Mouse (Mus musculus) kidney, embryonic 15.5 days (tissue): ENCODE results near the gene Lrrc20. TPM values are rescaled to one million over a fixed set of nuclear protein-coding genes. Genes with fewer than 3 reads are reported as not detected.
A peak's percentile ranks its signal among the peaks of the same experiment; 100 is the strongest.

Source experiments
- ATAC-seq: fragments of 200-750 bp; cut with Nextera tagmentation; replicated peaks from 2 replicates; pipeline ENCODE4 v1.8.0; 2017; ENCODE audit warnings: moderate TSS enrichment; ENCODE audit not compliant: low FRiP score
- H3K27ac ChIP-seq: fragments of 300-500 bp; sonication (generic); 2 replicates; pipeline ENCODE4 v1.5.1; 2015; ENCODE audit warnings: mild to moderate bottlenecking, inconsistent platforms
- H3K27me3 ChIP-seq: fragments of 300-500 bp; sonication (generic); 2 replicates; pipeline ENCODE4 v1.6.1; 2015; ENCODE audit warnings: inconsistent platforms
- H3K36me3 ChIP-seq: fragments of 300-500 bp; sonication (generic); 2 replicates; pipeline ENCODE4 v1.6.1; 2015; ENCODE audit warnings: inconsistent platforms
- H3K4me1 ChIP-seq: fragments of 300-500 bp; sonication (generic); 2 replicates; pipeline ENCODE4 v1.6.1; 2015; ENCODE audit warnings: inconsistent platforms
- H3K4me2 ChIP-seq: fragments of 300-500 bp; sonication (generic); 2 replicates; pipeline ENCODE4 v1.6.1; 2015; ENCODE audit warnings: moderate library complexity, mild to moderate bottlenecking, inconsistent platforms
- H3K4me3 ChIP-seq: fragments of 300-500 bp; sonication (generic); replicated peaks from 2 replicates; pipeline ENCODE4 v1.5.1; 2015; ENCODE audit warnings: mild to moderate bottlenecking, inconsistent platforms
- H3K9ac ChIP-seq: fragments of 300-500 bp; sonication (generic); 2 replicates; pipeline ENCODE4 v1.6.1; 2015; ENCODE audit warnings: mild to moderate bottlenecking, inconsistent platforms
- H3K9me3 ChIP-seq: fragments of 300-500 bp; sonication (generic); replicated peaks from 2 replicates; pipeline ENCODE4 v1.6.1; 2016; ENCODE audit warnings: inconsistent platforms
- WGBS: fragments of 180-500 bp; shearing (Covaris S2); methylation state at CpG from one replicate; pipeline ENCODE4 v1.1.7; 2015; ENCODE audit warnings: mixed read lengths; 5-methylcytosine and 5-hydroxymethylcytosine counted together
- polyA plus RNA-seq: library from polyadenylated mRNA; unstranded; fragments of >200 nt; fragmentation: Nextera tagmentation; extraction: Ambion mirVana; gene quantifications from 2 replicates; pipeline ENCODE4 v1.2.1, GENCODE M21; 2015

The Lrrc20 gene
- polyA plus RNA-seq, 1 experiment from 2014 or later, result 8.4 TPM

DNA sequence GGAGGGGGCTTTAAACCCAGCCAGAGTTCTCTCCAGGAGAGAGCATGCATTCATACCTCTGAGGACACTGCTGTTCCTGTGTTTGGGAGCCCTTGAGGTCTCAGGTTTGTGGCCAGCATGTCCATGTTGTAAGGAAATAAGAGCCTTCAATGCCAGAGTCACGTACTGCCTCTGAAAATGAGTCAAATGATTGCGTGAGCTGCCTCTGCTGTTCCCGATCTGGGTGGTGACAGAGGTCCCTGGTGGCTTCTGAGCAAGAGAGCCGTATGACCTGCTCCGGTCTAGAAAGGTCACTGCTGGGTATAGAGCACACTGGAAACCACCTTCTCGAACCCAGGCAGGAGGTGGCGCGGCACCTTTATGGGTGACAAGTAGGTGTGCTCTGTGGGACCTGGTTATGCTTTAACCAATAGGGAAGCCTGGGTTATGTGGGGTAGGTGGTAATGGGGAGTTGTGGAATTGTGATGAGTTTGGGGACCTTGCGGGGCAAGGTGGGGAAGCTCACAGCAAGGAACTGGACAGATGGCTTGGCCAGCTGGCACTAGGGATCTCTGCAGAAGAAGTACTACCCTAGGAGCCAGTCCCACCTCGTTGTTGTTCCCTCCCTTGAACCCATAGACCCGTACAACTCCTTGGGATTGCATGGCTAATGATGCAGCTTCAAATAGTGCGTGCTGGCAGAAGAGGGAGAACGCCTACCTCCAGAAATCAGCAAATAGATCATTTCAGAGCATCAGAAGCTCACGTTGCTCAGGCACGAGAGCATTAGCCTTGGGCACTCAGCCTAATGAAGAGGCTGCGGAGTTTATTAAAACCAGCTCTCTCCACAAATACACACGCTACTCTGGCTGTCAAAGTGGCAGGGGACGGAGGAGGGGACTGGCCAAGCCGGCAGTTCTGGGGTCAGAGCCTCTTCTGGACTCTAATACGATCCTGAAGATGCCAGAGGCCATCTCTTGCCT lies 24.2 kb downstream of the Lrrc20 start:
- H3K9me3 ChIP-seq, result no peaks in the 10 kb centered on the region
- H3K4me3 ChIP-seq, result no peak overlapping the region
- WGBS, result 68% methylated on average over 20 of the region's 20 CpGs
- H3K27ac ChIP-seq, result no peak overlapping the region
- H3K27me3 ChIP-seq, result no peaks in the 10 kb centered on the region
- no peak overlapping the region for H3K9ac ChIP-seq
- no peak overlapping the region for H3K4me2 ChIP-seq
- no peaks in the 10 kb centered on the region for H3K36me3 ChIP-seq
- no peak for ATAC-seq
- H3K4me1 ChIP-seq, result peaks cover 21% of the 10 kb centered on the region

DNA sequence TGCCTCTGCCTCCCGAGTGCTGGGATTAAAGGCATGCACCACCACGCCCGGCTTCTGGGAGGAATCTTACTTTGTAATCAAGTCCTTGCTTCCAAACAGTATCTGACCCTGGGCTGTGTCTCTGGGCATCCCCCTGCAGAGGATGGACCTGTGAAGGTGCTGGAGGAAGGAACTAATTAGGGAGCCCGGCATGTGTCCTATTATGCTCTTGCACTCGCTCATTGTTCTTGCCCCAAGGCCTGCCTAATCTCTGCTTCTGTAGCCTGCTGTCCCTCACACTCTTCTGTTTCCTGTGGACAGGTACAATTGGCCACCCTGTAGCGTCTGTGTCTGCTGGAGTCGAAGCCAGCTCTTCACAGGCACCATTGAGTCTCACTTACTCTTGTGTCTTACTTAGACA lies 25.2 kb downstream of the Lrrc20 start:
- ATAC-seq, result no peak
- no peaks in the 10 kb centered on the region for H3K9me3 ChIP-seq
- 80% methylated on average over 7 of the region's 7 CpGs for WGBS
- H3K36me3 ChIP-seq, result no peaks in the 10 kb centered on the region
- H3K4me2 ChIP-seq, result no peak overlapping the region
- peaks cover 11% of the 10 kb centered on the region for H3K4me1 ChIP-seq
- no peak overlapping the region for H3K9ac ChIP-seq
- H3K27ac ChIP-seq, result no peak overlapping the region
- H3K27me3 ChIP-seq, result no peaks in the 10 kb centered on the region
- no peak overlapping the region for H3K4me3 ChIP-seq

DNA sequence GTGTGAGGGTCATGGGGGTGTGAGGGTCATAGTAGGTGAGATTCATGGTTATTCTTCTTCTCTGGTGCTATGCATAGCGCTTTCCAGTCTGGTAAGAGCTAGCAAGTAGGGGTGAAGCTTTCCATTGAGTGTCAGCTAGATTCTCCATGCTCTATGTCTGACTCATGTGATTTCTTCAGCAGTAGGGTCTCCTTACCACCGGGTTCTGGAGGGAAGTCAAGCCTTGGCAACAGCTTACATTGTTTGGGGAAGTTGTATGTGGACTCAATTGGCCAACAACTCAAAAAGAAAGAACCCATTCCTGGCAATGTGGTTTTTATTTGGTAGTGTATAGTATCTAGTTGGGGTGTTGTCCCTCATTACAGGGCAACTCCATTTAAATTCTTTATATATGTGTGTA lies 28.5 kb downstream of the Lrrc20 start:
- no peak overlapping the region for H3K27ac ChIP-seq
- H3K27me3 ChIP-seq, result no peaks in the 10 kb centered on the region
- ATAC-seq, result no peak
- H3K4me2 ChIP-seq, result no peak overlapping the region
- 94% methylated on average over 2 of the region's 2 CpGs for WGBS
- H3K4me1 ChIP-seq, result no peaks in the 10 kb centered on the region
- no peak overlapping the region for H3K4me3 ChIP-seq
- H3K9me3 ChIP-seq, result no peaks in the 10 kb centered on the region
- no peaks in the 10 kb centered on the region for H3K36me3 ChIP-seq
- no peak overlapping the region for H3K9ac ChIP-seq

DNA sequence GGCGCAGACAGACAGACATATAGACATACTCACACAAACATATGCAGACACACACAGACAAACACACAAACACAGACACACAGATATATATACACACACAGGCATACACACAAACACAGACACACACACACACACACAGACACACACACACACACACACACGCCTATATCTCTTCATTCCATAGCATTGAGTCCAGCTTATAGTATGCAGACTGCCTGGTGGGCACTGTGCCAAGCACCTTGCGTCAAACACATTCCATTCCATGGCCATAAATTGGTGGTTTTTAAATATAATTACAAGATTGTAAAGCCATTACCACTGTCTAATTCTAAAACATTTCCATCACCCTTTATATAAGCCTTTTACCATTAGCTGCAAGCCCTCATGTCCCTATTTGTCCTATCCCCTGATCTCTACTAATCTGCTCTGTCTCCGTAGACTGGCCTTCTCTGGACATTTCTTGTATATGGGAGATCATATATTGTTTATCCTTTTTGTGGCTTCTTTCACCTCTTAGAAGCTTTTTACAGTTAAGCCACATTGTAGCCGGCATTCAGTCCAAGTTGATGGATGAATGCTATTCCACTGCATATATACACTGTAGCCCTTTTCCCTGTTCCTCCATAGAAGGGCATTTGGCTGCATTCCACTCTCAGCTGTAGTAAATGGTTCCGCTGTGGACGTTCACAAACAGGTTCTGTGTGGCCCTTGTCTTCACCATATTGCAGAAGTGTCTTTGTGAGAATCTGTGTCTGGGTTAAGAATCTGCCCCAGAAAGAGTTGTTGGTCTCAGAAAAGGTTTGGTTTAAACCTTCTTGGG lies 31.0 kb downstream of the Lrrc20 start:
- no peak overlapping the region for H3K4me3 ChIP-seq
- no peak overlapping the region for H3K9ac ChIP-seq
- no peak overlapping the region for H3K4me2 ChIP-seq
- H3K36me3 ChIP-seq, result no peaks in the 10 kb centered on the region
- H3K27ac ChIP-seq, result no peak overlapping the region
- 0 out of 2 replicates have a peak, but pooled peaks cover 5% of the 10 kb centered on the region for H3K4me1 ChIP-seq
- WGBS, result 80% methylated on average over 7 of the region's 7 CpGs
- no peaks in the 10 kb centered on the region for H3K27me3 ChIP-seq
- H3K9me3 ChIP-seq, result no peaks in the 10 kb centered on the region
- no peak for ATAC-seq

DNA sequence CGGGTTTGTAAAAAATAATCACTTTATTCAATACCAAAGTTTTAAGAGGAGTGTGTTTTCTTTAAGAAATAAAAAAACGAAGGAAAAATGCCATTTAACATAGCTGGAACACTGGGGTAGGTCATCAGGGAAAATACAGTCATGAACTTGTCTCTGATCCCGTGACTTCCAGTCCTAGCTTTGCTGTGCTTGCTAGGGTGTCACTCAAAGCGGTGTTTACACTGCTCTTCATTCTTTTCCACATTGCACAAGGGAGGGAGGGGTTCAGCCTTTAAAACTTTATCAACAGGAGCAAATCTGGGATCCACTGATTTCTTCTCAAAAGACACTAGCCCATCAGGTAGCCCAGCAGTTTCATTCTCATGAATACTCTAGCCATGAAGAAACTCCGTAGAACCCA lies 34.3 kb downstream of the Lrrc20 start:
- Histone ChIP-seq H3K27ac (no peak overlapping the region), H3K4me3 (no peak overlapping the region), H3K9ac (no peak overlapping the region), H3K9me3 (no peaks in the 10 kb centered on the region), H3K27me3 (no peaks in the 10 kb centered on the region), H3K4me2 (no peak overlapping the region), H3K4me1 (0 out of 2 replicates have a peak, but pooled peaks cover 5% of the 10 kb centered on the region), H3K36me3 (no peaks in the 10 kb centered on the region)
- ATAC-seq, result no peak
- WGBS, result 78% methylated on average over 5 of the region's 5 CpGs

DNA sequence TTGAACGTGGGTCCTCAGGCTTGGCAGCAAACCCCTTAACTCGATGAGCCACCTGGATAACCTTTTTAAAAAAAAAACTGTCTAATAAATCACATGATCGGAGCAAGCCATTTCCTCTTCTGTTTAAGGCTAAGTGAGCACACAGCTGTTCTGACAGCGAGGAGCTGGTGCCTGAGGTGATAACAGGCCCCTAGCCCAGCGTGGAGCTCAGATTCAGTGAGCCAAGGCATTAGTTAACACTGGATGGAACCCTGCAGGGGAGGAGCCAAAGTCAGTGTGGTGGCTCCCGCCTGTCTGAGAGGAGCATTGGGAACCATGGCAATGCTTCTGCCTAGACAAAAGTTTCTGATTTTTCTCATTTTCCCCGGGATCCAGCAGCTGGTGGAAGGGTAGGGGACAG lies 35.2 kb downstream of the Lrrc20 start:
- no peak overlapping the region for H3K4me3 ChIP-seq
- H3K36me3 ChIP-seq, result no peaks in the 10 kb centered on the region
- 0 out of 2 replicates have a peak, but pooled peaks have one; percentile 22 for ATAC-seq
- no peaks in the 10 kb centered on the region for H3K27me3 ChIP-seq
- no peak overlapping the region for H3K9ac ChIP-seq
- H3K27ac ChIP-seq, result no peak overlapping the region
- 20% methylated on average over 7 of the region's 7 CpGs for WGBS
- H3K9me3 ChIP-seq, result no peaks in the 10 kb centered on the region
- H3K4me2 ChIP-seq, result no peak overlapping the region
- H3K4me1 ChIP-seq, result 0 out of 2 replicates have a peak, but pooled peaks cover 5% of the 10 kb centered on the region

DNA sequence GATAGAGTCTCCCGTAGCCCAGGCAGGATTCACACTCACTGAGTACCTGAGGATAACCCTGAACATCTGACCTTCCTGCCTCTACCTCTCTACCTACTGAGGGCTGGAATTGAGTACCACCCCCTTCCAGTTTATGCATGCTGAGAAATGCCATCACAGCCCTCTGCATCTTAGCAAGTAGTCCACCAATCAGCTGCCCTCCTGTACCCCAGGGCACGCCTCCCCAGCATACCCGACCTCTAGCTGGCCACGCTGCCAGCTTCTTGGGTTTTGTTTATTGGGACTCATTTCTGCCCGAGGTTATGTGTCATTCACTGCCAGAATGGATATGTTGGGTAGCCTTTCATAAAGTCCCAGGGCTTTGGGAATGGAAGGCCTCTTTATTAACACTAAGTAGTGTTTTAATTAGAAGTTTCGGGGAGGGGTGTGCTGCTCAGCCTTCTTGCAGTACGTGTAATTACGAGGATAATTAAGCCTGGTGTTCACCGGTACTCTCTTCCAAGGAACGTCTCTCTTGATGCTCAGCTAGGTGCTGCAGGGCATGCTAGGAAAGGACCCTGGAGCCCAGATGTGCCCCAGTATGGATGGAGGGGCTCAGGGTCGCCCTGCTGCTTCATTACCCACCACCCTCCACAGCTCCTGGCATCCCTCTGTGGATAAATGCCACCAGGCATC lies 36.8 kb downstream of the Lrrc20 start:
- H3K9ac ChIP-seq, result no peak overlapping the region
- H3K4me3 ChIP-seq, result no peak overlapping the region
- no peak overlapping the region for H3K4me2 ChIP-seq
- H3K36me3 ChIP-seq, result no peaks in the 10 kb centered on the region
- ATAC-seq, result no peak
- no peaks in the 10 kb centered on the region for H3K9me3 ChIP-seq
- H3K27ac ChIP-seq, result no peak overlapping the region
- no peaks in the 10 kb centered on the region for H3K27me3 ChIP-seq
- H3K4me1 ChIP-seq, result peaks cover 9% of the 10 kb centered on the region
- WGBS, result 54% methylated on average over 11 of the region's 11 CpGs

DNA sequence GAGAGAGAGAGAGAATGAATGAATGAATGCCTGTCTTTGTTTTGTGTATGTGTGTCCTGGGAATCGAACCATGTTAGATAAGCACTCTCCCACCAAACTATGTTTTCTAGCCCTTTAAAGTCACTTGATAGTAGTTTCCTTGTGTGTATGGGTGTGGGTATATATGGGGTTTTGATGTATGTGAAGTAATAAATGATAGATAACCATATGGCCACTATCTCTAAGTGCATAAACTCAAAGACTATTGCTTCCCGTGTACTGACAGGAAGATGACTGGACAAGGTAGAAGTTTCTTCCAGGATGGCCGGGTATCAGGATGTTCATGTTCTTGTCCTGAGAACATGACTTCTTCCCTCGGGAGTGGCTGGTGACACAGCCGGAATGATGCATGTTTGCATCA lies 41.3 kb downstream of the Lrrc20 start:
- Histone ChIP-seq H3K27me3 (no peaks in the 10 kb centered on the region), H3K4me3 (no peak overlapping the region), H3K27ac (no peak overlapping the region), H3K4me1 (peaks cover 17% of the 10 kb centered on the region), H3K4me2 (no peak overlapping the region), H3K9ac (no peak overlapping the region), H3K9me3 (0 out of 2 replicates have a peak, but pooled peaks cover 5% of the 10 kb centered on the region), H3K36me3 (0 out of 2 replicates have a peak, but pooled peaks cover 2% of the 10 kb centered on the region)
- 71% methylated on average over 5 of the region's 5 CpGs for WGBS
- no peak for ATAC-seq

DNA sequence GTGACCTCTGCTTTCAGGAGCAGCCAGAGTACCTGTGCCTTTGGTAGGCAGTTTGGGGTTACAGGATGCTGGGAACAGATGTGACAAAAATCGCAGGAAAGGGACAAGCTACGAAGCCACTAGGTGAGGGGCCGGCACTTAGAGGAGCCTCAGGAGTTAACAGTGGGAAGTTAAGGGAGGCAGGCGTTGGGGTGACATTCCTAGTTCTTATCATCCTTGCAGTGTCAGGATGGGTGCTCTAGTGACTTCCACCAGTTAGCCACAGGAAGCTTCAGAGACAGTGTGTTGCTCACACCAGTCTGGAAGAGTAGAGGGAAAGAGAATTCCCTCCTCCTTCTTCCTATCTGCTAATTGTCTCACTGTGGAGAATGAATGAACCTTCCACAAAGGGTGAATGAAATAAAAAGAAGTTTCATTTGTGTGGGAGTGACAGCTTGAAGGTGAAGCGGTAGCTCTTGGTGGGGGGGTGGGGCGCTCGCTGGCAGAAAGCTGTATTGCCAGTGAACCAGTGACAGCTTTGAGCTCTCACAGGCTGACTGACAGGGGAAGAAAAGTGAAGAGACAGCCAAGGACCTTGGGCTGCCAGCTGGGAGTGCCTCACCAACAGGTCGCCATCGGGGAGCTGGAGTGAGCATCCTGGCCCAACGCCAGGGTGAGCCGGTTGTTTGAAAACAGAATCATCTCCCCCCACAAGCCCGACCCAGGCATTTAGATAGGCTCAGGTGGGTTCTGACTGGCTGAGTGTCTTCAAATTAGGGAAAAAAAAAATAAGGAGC lies 41.9 kb downstream of the Lrrc20 start:
- no peak overlapping the region for H3K4me3 ChIP-seq
- no peak overlapping the region for H3K27ac ChIP-seq
- 40% methylated on average over 12 of the region's 12 CpGs for WGBS
- no peak for ATAC-seq
- 0 out of 2 replicates have a peak, but pooled peaks cover 2% of the 10 kb centered on the region for H3K36me3 ChIP-seq
- no peak overlapping the region; the same call in 1 of the 2 replicates for H3K4me2 ChIP-seq
- peaks cover 17% of the 10 kb centered on the region for H3K4me1 ChIP-seq
- no peaks in the 10 kb centered on the region for H3K27me3 ChIP-seq
- no peak overlapping the region for H3K9ac ChIP-seq
- 0 out of 2 replicates have a peak, but pooled peaks cover 5% of the 10 kb centered on the region for H3K9me3 ChIP-seq

DNA sequence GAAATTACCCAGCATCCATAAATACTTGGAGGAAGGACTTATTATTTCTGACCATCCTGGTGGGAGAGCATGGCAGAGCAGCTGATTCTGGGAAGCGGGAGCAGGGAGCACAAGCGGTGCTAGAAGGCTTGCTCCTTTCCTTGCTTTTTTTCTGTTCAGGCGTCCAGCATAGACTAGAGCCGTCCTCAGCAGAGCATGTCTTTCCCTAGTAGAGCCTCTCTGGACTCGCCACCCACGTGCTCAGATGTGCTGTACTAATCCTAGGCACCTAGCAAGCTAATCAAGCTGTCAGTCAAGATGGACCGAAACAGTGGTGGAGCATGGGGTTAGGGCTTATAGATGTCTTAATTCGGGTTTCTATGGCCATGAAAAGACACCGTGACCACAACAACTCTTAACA lies 42.7 kb downstream of the Lrrc20 start:
- H3K36me3 ChIP-seq, result 0 out of 2 replicates have a peak, but pooled peaks cover 2% of the 10 kb centered on the region
- H3K9ac ChIP-seq, result no peak overlapping the region
- no peak overlapping the region for H3K27ac ChIP-seq
- 0 out of 2 replicates have a peak, but pooled peaks cover 5% of the 10 kb centered on the region for H3K9me3 ChIP-seq
- no peak overlapping the region for H3K4me3 ChIP-seq
- peaks cover 17% of the 10 kb centered on the region for H3K4me1 ChIP-seq
- WGBS, result 82% methylated on average over 9 of the region's 9 CpGs
- no peaks in the 10 kb centered on the region for H3K27me3 ChIP-seq
- no peak for ATAC-seq
- no peak overlapping the region for H3K4me2 ChIP-seq

DNA sequence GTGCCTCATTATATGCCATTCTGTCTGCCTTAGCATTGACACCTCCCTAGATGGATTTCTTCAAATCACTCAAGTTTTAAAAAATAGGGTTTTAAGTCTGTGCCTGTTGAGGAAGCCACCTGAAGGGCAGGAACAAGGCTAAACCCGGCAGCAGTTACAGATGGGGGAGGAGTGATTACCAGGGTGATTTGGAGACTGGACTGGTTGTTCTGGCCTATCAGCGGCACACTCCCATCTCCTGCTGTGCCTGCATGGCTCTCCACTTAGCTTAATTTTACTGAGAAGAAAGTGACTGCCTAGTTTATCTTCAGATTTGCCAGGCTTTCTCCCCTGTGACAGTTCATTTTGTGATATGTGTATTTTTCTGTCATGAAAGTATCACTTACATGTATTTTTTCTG lies 43.9 kb downstream of the Lrrc20 start:
- H3K4me1 ChIP-seq, result peaks cover 18% of the 10 kb centered on the region

More for the DNA sequence above, 43.9 kb downstream of the Lrrc20 start:
- Histone ChIP-seq H3K9me3 (0 out of 2 replicates have a peak, but pooled peaks cover 5% of the 10 kb centered on the region), H3K9ac (no peak overlapping the region), H3K27me3 (no peaks in the 10 kb centered on the region), H3K27ac (no peak overlapping the region), H3K4me3 (no peak overlapping the region), H3K36me3 (0 out of 2 replicates have a peak, but pooled peaks cover 2% of the 10 kb centered on the region), H3K4me2 (no peak overlapping the region)
- no peak for ATAC-seq
- 50% methylated on average over 2 of the region's 2 CpGs for WGBS
